Mouse (Mus musculus): ENCODE measurements around the gene Nr2c1.

DNA sequence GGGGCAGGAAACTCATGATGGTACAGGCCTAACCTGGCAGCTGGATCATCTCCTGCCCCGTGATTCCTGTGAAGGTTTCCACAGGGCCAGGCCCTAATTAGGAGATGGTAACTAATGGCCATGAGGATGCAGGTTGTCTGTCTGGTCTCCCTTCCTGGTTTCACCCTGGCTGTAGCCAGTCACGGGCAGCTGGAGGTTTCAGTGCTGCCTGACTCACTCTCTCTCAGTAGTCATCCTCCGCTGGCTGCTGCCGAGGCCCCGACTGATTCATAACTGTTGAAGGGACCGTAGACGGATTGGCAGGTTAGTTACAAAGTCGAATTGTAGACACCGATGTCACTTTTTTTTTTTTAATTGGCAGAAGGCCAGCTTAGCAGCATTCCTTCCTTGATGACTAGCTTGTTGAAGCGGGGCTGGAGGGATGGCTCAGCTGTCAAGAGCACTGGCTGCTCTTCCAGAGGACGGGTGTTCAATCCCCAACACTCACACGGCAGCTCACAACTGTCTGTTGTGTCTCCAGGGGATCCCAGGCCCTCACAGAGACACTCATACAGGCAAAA is 31.0 kb upstream of the Nr2c1 start:
- TF ChIP-seq CTCF (IDR thresholded peaks at IDR 0.05; ENCODE audit: control insufficient read depth, insufficient read depth, insufficient replicate concordance, low read depth, low read length) (no peak), POLR2A (IDR thresholded peaks at IDR 0.05; ENCODE audit: control insufficient read depth, low read depth, low read length) (no peak)

Data from testis, adult 2 months (tissue).